Mouse (Mus musculus): Measurements from ENCODE around the gene Maff. TPM values are rescaled to one million over a fixed set of nuclear protein-coding genes. Genes with fewer than 3 reads are reported as not detected.
A peak's percentile ranks its signal among the peaks of the same experiment; 100 is the strongest.

Maff gene
- total and polyA plus RNA-seq, 3 experiments = 9.2 to 15.4 (median 10.5) TPM

- Histone ChIP-seq H3K27me3 (replicated peaks) (no peaks in the 10 kb centered on the region), H3K9ac (ENCODE audit: insufficient read depth, low read depth) (peak overlapping the region; percentile 45), H3K79me2 (replicated peaks; ENCODE audit: control insufficient read depth, extremely low read depth, insufficient read depth, poor library complexity, severe bottlenecking) (peaks cover 30% of the 10 kb centered on the region), H3K36me3 (replicated peaks in 1 of 2; ENCODE audit: control insufficient read depth in 1 of 2, insufficient read depth in 1 of 2, low read length in 1 of 2) (peaks cover 5 to 14% of the 10 kb centered on the region in 2 experiments), H3K9me3 (replicated peaks; ENCODE audit: low read length) (no peaks in the 10 kb centered on the region), H3K4me2 (ENCODE audit: insufficient read depth, low read depth, poor library complexity, severe bottlenecking) (peak overlapping the region; percentile 77), H3K4me3 (replicated peaks in 1 of 3; ENCODE audit: low read depth in 2 of 3, low read length in 2 of 3, poor library complexity in 1 of 3) (peak overlapping the region in 1 of 3 experiments; percentile 22), H3K4me1 (ENCODE audit: control insufficient read depth in 1 of 2, insufficient read depth in 2 of 2) (peaks cover 25 to 75% of the 10 kb centered on the region in 2 experiments), H3K27ac (ENCODE audit: insufficient read depth, low read depth) (peak overlapping the region; percentile 97)
- in situ Hi-C loops (cut with MboI; ENCODE audit: low pct_ligation_motif_present, low pct_unique_long_range_greater_than_20kb, low sequenced_read_pairs) = loop anchor here (5.0 kb wide), 1 partner anchor 37 kb away; the partner anchor contains the start of gene Baiap2l2
- TF ChIP-seq POLR2AphosphoS2 (IDR thresholded peaks at IDR 0.05; ENCODE audit: low read depth, low read length) (no peak), SMC3 (IDR thresholded peaks at IDR 0.05; ENCODE audit: low read depth, low read length) (no peak), ZNF384 (IDR thresholded peaks at IDR 0.05; ENCODE audit: low read depth, low read length) (no peak), JUN (IDR thresholded peaks at IDR 0.05; ENCODE audit: insufficient read depth, low read depth, low read length) (no peak), MEF2A (IDR thresholded peaks at IDR 0.05; ENCODE audit: borderline replicate concordance, low read depth, low read length) (no peak), SIN3A (IDR thresholded peaks at IDR 0.05; ENCODE audit: low read length) (no peak), UBTF (IDR thresholded peaks at IDR 0.05; ENCODE audit: low read depth, low read length) (no peak), ZMIZ1 (IDR thresholded peaks at IDR 0.05; ENCODE audit: low read depth, low read length) (no peak), CHD2 (IDR thresholded peaks at IDR 0.05; ENCODE audit: low read length) (no peak), BHLHE40 (IDR thresholded peaks at IDR 0.05; ENCODE audit: low read depth, low read length) (no peak), ETS1 (conservative IDR thresholded peaks at IDR 0.05; ENCODE audit: low read depth, low read length) (no peak), HCFC1 (IDR thresholded peaks at IDR 0.05; ENCODE audit: low read depth, low read length) (no peak), RCOR1 (conservative IDR thresholded peaks at IDR 0.05; ENCODE audit: low read depth, low read length) (no peak), MXI1 (IDR thresholded peaks at IDR 0.05; ENCODE audit: low read depth, low read length) (no peak), EP300 (IDR thresholded peaks at IDR 0.05; ENCODE audit: low read length) (no peak), MYC (IDR thresholded peaks at IDR 0.05; ENCODE audit: low read depth, low read length) (no peak), GABPA (IDR thresholded peaks at IDR 0.05; ENCODE audit: insufficient replicate concordance, low read depth, low read length) (no peak), CHD1 (IDR thresholded peaks at IDR 0.05; ENCODE audit: low read depth, low read length) (no peak), TCF12 (IDR thresholded peaks at IDR 0.05; ENCODE audit: low read depth, low read length) (no peak), NELFE (IDR thresholded peaks at IDR 0.05; ENCODE audit: low read depth, low read length) (no peak)
- DNase-seq (ENCODE audit: extremely low read depth) = no peak
- dilution Hi-C loops (cut with MboI; ENCODE audit: extremely low pct_ligation_motif_present, extremely low pct_unique_long_range_greater_than_20kb, low sequenced_read_pairs) = no loop called here
Observed at GRCm38 (mm10) chr15:79324373-79324772, 22.0 kb upstream of the Maff start.

DNA sequence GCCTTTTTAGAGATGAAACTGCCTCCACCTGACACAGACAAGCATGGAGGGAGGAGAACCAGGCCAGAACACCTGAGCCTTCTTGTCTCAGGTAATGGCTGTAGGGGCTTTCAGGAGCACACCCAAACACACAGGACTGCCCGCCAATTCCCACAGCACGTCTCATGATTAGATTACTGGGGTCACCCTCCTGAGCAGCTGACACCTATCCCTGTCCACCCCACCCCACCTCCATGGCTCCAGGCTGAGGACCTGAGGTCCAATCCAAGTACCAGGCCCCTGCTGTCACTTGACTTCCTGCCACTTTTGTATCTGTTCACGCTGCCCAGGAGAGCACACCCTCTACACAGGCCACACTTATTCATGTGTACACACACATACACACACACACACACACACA is 20.7 kb upstream of the Maff start:
- Histone ChIP-seq H3K4me1 (ENCODE audit: control insufficient read depth in 1 of 2, insufficient read depth in 2 of 2) (peaks cover 22 to 68% of the 10 kb centered on the region in 2 experiments), H3K9ac (ENCODE audit: insufficient read depth, low read depth) (peak overlapping the region; percentile 55; the same call in 1 of the 2 replicates), H3K27me3 (replicated peaks) (no peaks in the 10 kb centered on the region), H3K27ac (ENCODE audit: insufficient read depth, low read depth) (peak overlapping the region; percentile 97), H3K36me3 (replicated peaks in 1 of 2; ENCODE audit: control insufficient read depth in 1 of 2, insufficient read depth in 1 of 2, low read length in 1 of 2) (peaks cover 0 to 3% of the 10 kb centered on the region in 2 experiments), H3K79me2 (replicated peaks; ENCODE audit: control insufficient read depth, extremely low read depth, insufficient read depth, poor library complexity, severe bottlenecking) (peaks cover 27% of the 10 kb centered on the region), H3K4me3 (replicated peaks in 1 of 3; ENCODE audit: low read depth in 2 of 3, low read length in 2 of 3, poor library complexity in 1 of 3) (peak overlapping the region in 2 of 3 experiments; percentile 11 to 13), H3K4me2 (ENCODE audit: insufficient read depth, low read depth, poor library complexity, severe bottlenecking) (peak overlapping the region; percentile 95), H3K9me3 (replicated peaks; ENCODE audit: low read length) (no peaks in the 10 kb centered on the region)
- TF ChIP-seq MYC (IDR thresholded peaks at IDR 0.05; ENCODE audit: low read depth, low read length) (no peak), MEF2A (IDR thresholded peaks at IDR 0.05; ENCODE audit: borderline replicate concordance, low read depth, low read length) (no peak), TCF12 (IDR thresholded peaks at IDR 0.05; ENCODE audit: low read depth, low read length) (no peak), PAX5 (IDR thresholded peaks at IDR 0.05; ENCODE audit: low read length) (no peak), UBTF (IDR thresholded peaks at IDR 0.05; ENCODE audit: low read depth, low read length) (no peak), ZNF384 (IDR thresholded peaks at IDR 0.05; ENCODE audit: low read depth, low read length) (no peak), USF2 (conservative IDR thresholded peaks at IDR 0.05; ENCODE audit: low read depth, low read length) (no peak), TBP (conservative IDR thresholded peaks at IDR 0.05; ENCODE audit: low read depth, low read length) (no peak), JUND (conservative IDR thresholded peaks at IDR 0.05; ENCODE audit: low read depth, low read length) (no peak), POLR2AphosphoS2 (IDR thresholded peaks at IDR 0.05; ENCODE audit: low read depth, low read length) (no peak)
- dilution Hi-C loops (cut with MboI; ENCODE audit: extremely low pct_ligation_motif_present, extremely low pct_unique_long_range_greater_than_20kb, low sequenced_read_pairs) = no loop called here
- no peak for DNase-seq (ENCODE audit: extremely low read depth)
- in situ Hi-C loops (cut with MboI; ENCODE audit: low pct_ligation_motif_present, low pct_unique_long_range_greater_than_20kb, low sequenced_read_pairs) = loop anchor here (25.0 kb wide), 1 partner anchor 413 kb away; the partner anchor contains the start of gene Pdxp
